Mouse (Mus musculus): ENCODE results near the gene Srd5a2. TPM values are rescaled to one million over a fixed set of nuclear protein-coding genes. Genes with fewer than 3 reads are reported as not detected.
A peak's percentile ranks its signal among the peaks of the same experiment; 100 is the strongest.

Gene Srd5a2
- polyA plus RNA-seq, 1 experiment from 2014 or later, result not detected

- Histone ChIP-seq H3K27me3 (ENCODE audit: insufficient read depth, low read length) (no peaks in the 10 kb centered on the region), H3K9me3 (ENCODE audit: low read depth, low read length) (no peaks in the 10 kb centered on the region), H3K4me2 (no peak overlapping the region), H3K4me1 (ENCODE audit: insufficient read depth) (no peaks in the 10 kb centered on the region), H3K9ac (no peak overlapping the region), H3K4me3 (ENCODE audit: low read depth, low read length) (no peak overlapping the region), H3K36me3 (ENCODE audit: insufficient read depth) (no peaks in the 10 kb centered on the region), H3K27ac (ENCODE audit: low read depth) (no peak overlapping the region)
- no peak for TF ChIP-seq CTCF (IDR thresholded peaks at IDR 0.05; ENCODE audit: low read depth)
- ATAC-seq (ENCODE audit: insufficient read depth) (no peak), DNase-seq (no peak)
- WGBS, result 74% methylated on average over 1 of the region's 1 CpGs
Observed at GRCm38 (mm10) chr17:73982871-73983270, 64.8 kb downstream of the Srd5a2 start.

DNA sequence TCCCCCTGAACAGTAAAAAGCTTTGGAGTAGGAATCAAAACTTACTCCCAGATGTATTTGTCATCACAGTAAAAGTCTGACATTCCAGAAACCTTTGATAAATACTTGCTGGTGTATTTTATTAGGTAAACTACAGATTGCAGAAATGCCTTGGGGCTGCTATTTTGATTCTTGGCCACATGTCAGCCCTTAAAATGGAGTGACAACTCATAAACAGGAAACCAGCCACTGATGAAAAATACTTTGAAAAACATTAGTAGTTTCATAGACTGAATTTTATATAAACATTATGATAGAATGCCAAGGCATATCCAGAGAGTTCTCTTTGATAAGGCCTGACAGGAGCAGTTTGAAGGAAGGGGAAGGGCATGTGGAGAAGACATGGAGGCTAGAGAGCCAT, 71.7 kb downstream of the Srd5a2 start:
- DNase-seq, result peak; percentile 42

GRCm38 (mm10) chr17:73972648-73973047, 75.1 kb downstream of the Srd5a2 start:
- H3K36me3 ChIP-seq (ENCODE audit: insufficient read depth), result no peaks in the 10 kb centered on the region
- no peaks in the 10 kb centered on the region for H3K9me3 ChIP-seq (ENCODE audit: low read depth, low read length)
- ATAC-seq (ENCODE audit: insufficient read depth) (no peak), DNase-seq (no peak)
- whole genome bisulfite sequencing, result 87% methylated on average over 11 of the region's 11 CpGs
- no peak for TF ChIP-seq CTCF (IDR thresholded peaks at IDR 0.05; ENCODE audit: low read depth)
- H3K4me1 ChIP-seq (ENCODE audit: insufficient read depth), result no peaks in the 10 kb centered on the region
- H3K27ac ChIP-seq (ENCODE audit: low read depth), result no peak overlapping the region
- no peaks in the 10 kb centered on the region for H3K27me3 ChIP-seq (ENCODE audit: insufficient read depth, low read length)
- no peak overlapping the region for H3K4me3 ChIP-seq (ENCODE audit: low read depth, low read length)
- H3K9ac ChIP-seq, result no peak overlapping the region
- H3K4me2 ChIP-seq, result no peak overlapping the region

More for the DNA sequence above, 71.7 kb downstream of the Srd5a2 start:
- Histone ChIP-seq H3K4me3 (ENCODE audit: low read depth, low read length) (no peak overlapping the region), H3K36me3 (ENCODE audit: insufficient read depth) (no peaks in the 10 kb centered on the region), H3K4me1 (ENCODE audit: insufficient read depth) (no peaks in the 10 kb centered on the region), H3K9ac (no peak overlapping the region), H3K4me2 (no peak overlapping the region), H3K9me3 (ENCODE audit: low read depth, low read length) (no peaks in the 10 kb centered on the region), H3K27me3 (ENCODE audit: insufficient read depth, low read length) (no peaks in the 10 kb centered on the region), H3K27ac (ENCODE audit: low read depth) (no peak overlapping the region)
- ATAC-seq (ENCODE audit: insufficient read depth), result no peak; the same call in 1 of the 2 replicates
- TF ChIP-seq CTCF (IDR thresholded peaks at IDR 0.05; ENCODE audit: low read depth), result no peak

GRCm38 (mm10) chr17:73971291-73971690, 76.4 kb downstream of the Srd5a2 start:
- ATAC-seq (ENCODE audit: insufficient read depth) (no peak), DNase-seq (no peak)
- Histone ChIP-seq H3K27me3 (ENCODE audit: insufficient read depth, low read length) (no peaks in the 10 kb centered on the region), H3K4me3 (ENCODE audit: low read depth, low read length) (no peak overlapping the region), H3K36me3 (ENCODE audit: insufficient read depth) (no peaks in the 10 kb centered on the region), H3K9me3 (ENCODE audit: low read depth, low read length) (no peaks in the 10 kb centered on the region), H3K4me1 (ENCODE audit: insufficient read depth) (no peaks in the 10 kb centered on the region), H3K4me2 (no peak overlapping the region), H3K27ac (ENCODE audit: low read depth) (no peak overlapping the region), H3K9ac (no peak overlapping the region)
- TF ChIP-seq CTCF (IDR thresholded peaks at IDR 0.05; ENCODE audit: low read depth), result no peak
- WGBS, result 70% methylated on average over 4 of the region's 4 CpGs

- peak; percentile 76 for DNase-seq
Observed at GRCm38 (mm10) chr17:73970361-73971027, 77.2 kb downstream of the Srd5a2 start.

More at GRCm38 (mm10) chr17:73970361-73971027, 77.2 kb downstream of the Srd5a2 start:
- ATAC-seq (ENCODE audit: insufficient read depth), result peak; percentile 59
- TF ChIP-seq CTCF (IDR thresholded peaks at IDR 0.05; ENCODE audit: low read depth), result no peak
- 42% methylated on average over 3 of the region's 3 CpGs for WGBS
- H3K9ac ChIP-seq, result no peak overlapping the region
- H3K27me3 ChIP-seq (ENCODE audit: insufficient read depth, low read length), result no peaks in the 10 kb centered on the region
- no peak overlapping the region for H3K4me3 ChIP-seq (ENCODE audit: low read depth, low read length)
- H3K4me1 ChIP-seq (ENCODE audit: insufficient read depth), result no peaks in the 10 kb centered on the region
- H3K9me3 ChIP-seq (ENCODE audit: low read depth, low read length), result no peaks in the 10 kb centered on the region
- no peak overlapping the region for H3K4me2 ChIP-seq
- H3K36me3 ChIP-seq (ENCODE audit: insufficient read depth), result no peaks in the 10 kb centered on the region
- H3K27ac ChIP-seq (ENCODE audit: low read depth), result no peak overlapping the region

Other genes starting within 250 kb of the Srd5a2 start
- gene Ehd3, start 243.8 kb downstream of the Srd5a2 start, polyA plus RNA-seq (2014; fragmentation: Nextera tagmentation; extraction: Ambion mirVana), result 12.0 and 13.4 TPM in 2 replicates
- 1.2 and 1.7 TPM in 2 replicates for gene Xdh, start 97.7 kb downstream of the Srd5a2 start, polyA plus RNA-seq (2014; fragmentation: Nextera tagmentation; extraction: Ambion mirVana)
- 98.1 and 99.2 TPM in 2 replicates for gene Memo1, start 247.6 kb upstream of the Srd5a2 start, polyA plus RNA-seq (2014; fragmentation: Nextera tagmentation; extraction: Ambion mirVana)

Measured in lung, embryonic 14.5 days (tissue).